Mouse (Mus musculus): ENCODE results near the gene Ppp1r1a.

GRCm38 (mm10) chr15:103511652-103512051 is 26.2 kb downstream of the Ppp1r1a start:
- no peak for TF ChIP-seq POLR2A (IDR thresholded peaks at IDR 0.05; ENCODE audit: low read depth, low read length)
- no peak for TF ChIP-seq CTCF (IDR thresholded peaks at IDR 0.05; ENCODE audit: extremely low read depth, insufficient read depth, insufficient read length, insufficient replicate concordance)
